Mouse (Mus musculus) A20 (cell line): ENCODE results near the gene Ifngr2.

Experiments used
- DNase-seq: peaks from one replicate; pipeline ENCODE4 v3.0.0-alpha.2; 2011; ENCODE audit warnings: low read depth, low spot score

The Ifngr2 gene

GRCm38 (mm10) chr16:91536372-91536771 lies 10.5 kb upstream of the Ifngr2 start:
- no peak for DNase-seq

GRCm38 (mm10) chr16:91537065-91537464 lies 9.8 kb upstream of the Ifngr2 start:
- DNase-seq, result no peak

GRCm38 (mm10) chr16:91538051-91538450 lies 8.8 kb upstream of the Ifngr2 start:
- DNase-seq, result no peak

GRCm38 (mm10) chr16:91538513-91538912 lies 8.4 kb upstream of the Ifngr2 start:
- DNase-seq, result no peak

- peak; percentile 61 for DNase-seq
Observed at GRCm38 (mm10) chr16:91541573-91542081, 5.2 kb upstream of the Ifngr2 start.

- no peak for DNase-seq
Observed at GRCm38 (mm10) chr16:91543619-91544018, 3.3 kb upstream of the Ifngr2 start.

GRCm38 (mm10) chr16:91545597-91546281 lies 1.1 kb upstream of the Ifngr2 start:
- DNase-seq, result no peak

- peak; percentile 80 for DNase-seq
Observed at GRCm38 (mm10) chr16:91546391-91546835, 459 bp upstream of the Ifngr2 start.

GRCm38 (mm10) chr16:91547974-91548373 lies 1.1 kb downstream of the Ifngr2 start:
- peak; percentile 51 for DNase-seq

- DNase-seq, result peak; percentile 41
Observed at GRCm38 (mm10) chr16:91548586-91548985, 1.7 kb downstream of the Ifngr2 start.

GRCm38 (mm10) chr16:91548996-91549395 lies 2.1 kb downstream of the Ifngr2 start:
- DNase-seq, result peak; percentile 42

- DNase-seq, result peak; percentile 57
Observed at GRCm38 (mm10) chr16:91549616-91550015, 2.7 kb downstream of the Ifngr2 start.

GRCm38 (mm10) chr16:91551081-91551524 lies 4.2 kb downstream of the Ifngr2 start:
- no peak for DNase-seq

GRCm38 (mm10) chr16:91552072-91552471 lies 5.2 kb downstream of the Ifngr2 start:
- no peak for DNase-seq

GRCm38 (mm10) chr16:91553625-91554024 lies 6.8 kb downstream of the Ifngr2 start:
- DNase-seq, result no peak

- DNase-seq, result no peak
Observed at GRCm38 (mm10) chr16:91555017-91555605, 8.2 kb downstream of the Ifngr2 start.

GRCm38 (mm10) chr16:91556659-91557058 lies 9.8 kb downstream of the Ifngr2 start:
- DNase-seq, result no peak

GRCm38 (mm10) chr16:91557214-91557613 lies 10.3 kb downstream of the Ifngr2 start:
- DNase-seq, result no peak

- no peak for DNase-seq
Observed at GRCm38 (mm10) chr16:91557693-91558092, 10.8 kb downstream of the Ifngr2 start.

GRCm38 (mm10) chr16:91561099-91561498 lies 14.2 kb downstream of the Ifngr2 start:
- peak; percentile 44 for DNase-seq

- no peak for DNase-seq
Observed at GRCm38 (mm10) chr16:91561541-91562457, 14.9 kb downstream of the Ifngr2 start.
